Mouse (Mus musculus) R1 (cell line): ENCODE results near the gene Phlpp2.

ENCODE experiments used
- DNase-seq: peaks from one replicate; pipeline ENCODE4 v3.0.0-alpha.2; 2018; ENCODE audit warnings: low read depth, low spot score

Gene Phlpp2

DNA sequence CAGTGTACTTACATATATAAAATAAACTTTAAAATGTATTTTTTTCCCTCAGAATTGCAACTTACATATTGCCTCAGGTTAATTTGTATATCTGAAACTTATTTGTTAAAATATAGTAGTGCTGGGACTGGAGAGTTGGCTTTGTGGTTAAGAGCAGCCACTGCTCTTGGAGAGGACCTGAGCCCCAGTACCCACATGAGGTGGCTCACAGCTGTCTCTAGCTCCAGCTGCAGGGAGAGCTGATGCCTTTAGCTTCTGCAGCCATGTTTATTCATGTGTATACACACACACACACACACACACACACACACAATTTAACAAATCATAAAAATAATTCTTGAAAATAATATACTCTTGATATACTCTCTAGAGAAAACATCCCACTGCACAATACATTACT lies 34.0 kb downstream of the Phlpp2 start:
- no peak for DNase-seq

GRCm38 (mm10) chr8:109903909-109904469 lies 35.6 kb downstream of the Phlpp2 start:
- DNase-seq = no peak

GRCm38 (mm10) chr8:109904928-109905668 lies 36.8 kb downstream of the Phlpp2 start:
- DNase-seq = no peak

GRCm38 (mm10) chr8:109906907-109907306 lies 38.6 kb downstream of the Phlpp2 start:
- DNase-seq = no peak

DNA sequence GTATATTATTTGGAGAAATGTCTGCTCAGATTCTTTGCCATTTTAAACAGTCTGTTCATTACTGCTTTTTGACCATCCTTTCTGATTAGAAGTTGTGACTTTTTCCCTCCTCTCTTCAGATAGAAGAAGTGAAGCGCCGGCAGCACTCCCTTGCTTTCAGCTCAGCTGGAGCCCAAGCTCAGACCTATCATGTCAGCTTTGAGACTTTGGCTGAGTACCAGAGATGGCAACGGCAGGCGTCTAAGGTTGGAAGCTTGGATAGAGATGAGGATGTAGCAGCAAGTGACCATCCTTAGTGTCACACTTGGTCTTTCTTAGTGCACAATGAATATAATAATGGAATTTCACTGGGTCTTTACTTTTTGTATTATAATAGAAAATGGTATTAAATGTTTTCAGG lies 39.0 kb downstream of the Phlpp2 start:
- DNase-seq = no peak

DNA sequence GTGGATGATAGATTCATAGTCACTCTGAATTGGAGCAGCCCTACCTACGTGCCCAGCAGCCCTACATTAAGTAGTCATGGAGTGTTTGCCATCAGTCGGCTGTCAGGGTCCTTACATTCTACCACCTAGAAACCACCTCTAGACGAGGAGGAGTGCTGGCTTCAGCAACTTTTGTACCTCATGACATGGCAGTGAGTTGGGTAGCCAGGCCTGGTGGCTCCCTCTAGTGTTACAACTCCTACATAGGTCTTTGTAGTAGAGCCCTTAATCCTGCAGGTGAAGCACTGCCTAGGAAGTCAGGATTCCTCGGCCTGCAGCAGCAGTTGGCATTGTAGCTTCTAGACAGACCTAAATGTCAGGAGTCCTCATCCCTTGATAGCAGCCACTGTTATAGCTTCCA lies 48.9 kb downstream of the Phlpp2 start:
- peak; percentile 63 for DNase-seq

- DNase-seq = no peak
These were observed 52.4 kb downstream of the Phlpp2 start for GRCm38 (mm10) chr8:109920406-109921390.

DNA sequence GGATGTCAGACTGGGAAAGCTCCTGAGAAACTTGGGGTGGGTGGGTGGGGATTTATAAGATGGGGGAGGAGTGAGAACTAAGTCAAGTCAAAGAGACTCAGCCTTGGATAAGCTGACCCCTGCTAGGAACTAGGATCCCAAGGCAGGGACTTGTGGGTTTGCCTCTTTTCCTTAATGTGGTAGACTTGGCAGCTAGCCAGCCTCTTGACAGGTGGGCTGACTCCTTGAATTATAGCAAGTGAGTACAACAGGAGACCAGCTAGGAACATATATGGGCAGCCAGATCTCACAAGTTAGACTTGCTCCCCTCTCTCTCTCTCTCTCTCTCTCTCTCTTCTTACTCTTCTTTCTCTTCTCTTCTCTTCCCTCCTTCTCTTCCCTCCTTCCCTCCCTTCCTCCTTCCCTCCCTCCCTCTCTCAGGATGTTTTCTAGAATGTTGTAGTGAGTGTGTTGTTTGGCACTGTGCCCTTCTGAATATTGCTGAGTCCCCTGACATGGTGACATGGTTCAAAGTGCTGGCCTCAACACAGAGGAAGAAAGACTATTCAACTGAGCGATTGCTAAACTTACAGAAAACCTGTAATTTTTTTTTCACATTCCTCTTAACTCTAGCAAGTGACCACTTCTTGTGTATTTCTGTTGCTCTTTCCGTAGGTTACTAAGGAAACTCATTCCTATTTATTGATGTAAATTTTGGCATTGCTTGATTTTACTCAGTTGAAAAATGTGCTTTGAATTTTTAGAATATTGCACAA lies 73.4 kb downstream of the Phlpp2 start:
- DNase-seq = no peak

DNA sequence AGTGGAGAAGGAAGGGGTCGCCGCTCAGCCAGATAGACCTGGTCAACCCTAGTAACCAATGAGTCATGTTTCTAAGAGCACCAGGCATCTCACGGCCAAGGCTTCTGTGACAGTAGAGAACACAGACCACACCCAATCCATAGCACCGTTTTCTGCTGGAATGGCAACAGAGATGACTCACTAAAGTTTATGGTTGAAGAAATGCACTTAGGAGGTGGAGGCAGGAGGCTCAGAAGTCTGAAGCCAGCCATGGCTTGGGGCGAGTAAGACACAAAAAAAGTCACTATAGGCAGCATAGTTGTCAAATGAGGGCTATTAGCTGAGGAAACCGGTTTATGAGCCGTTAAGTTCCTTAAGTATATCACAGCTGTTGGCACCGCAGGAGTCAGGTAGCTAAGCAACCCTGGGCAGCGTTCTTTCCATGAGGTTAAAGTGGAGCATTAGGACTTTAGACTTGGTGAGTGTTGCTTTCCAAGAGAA lies 76.9 kb downstream of the Phlpp2 start:
- DNase-seq = no peak

GRCm38 (mm10) chr8:109945694-109946093 lies 77.4 kb downstream of the Phlpp2 start:
- DNase-seq = no peak

- no peak for DNase-seq
These were observed 77.9 kb downstream of the Phlpp2 start for GRCm38 (mm10) chr8:109946272-109946671.

DNA sequence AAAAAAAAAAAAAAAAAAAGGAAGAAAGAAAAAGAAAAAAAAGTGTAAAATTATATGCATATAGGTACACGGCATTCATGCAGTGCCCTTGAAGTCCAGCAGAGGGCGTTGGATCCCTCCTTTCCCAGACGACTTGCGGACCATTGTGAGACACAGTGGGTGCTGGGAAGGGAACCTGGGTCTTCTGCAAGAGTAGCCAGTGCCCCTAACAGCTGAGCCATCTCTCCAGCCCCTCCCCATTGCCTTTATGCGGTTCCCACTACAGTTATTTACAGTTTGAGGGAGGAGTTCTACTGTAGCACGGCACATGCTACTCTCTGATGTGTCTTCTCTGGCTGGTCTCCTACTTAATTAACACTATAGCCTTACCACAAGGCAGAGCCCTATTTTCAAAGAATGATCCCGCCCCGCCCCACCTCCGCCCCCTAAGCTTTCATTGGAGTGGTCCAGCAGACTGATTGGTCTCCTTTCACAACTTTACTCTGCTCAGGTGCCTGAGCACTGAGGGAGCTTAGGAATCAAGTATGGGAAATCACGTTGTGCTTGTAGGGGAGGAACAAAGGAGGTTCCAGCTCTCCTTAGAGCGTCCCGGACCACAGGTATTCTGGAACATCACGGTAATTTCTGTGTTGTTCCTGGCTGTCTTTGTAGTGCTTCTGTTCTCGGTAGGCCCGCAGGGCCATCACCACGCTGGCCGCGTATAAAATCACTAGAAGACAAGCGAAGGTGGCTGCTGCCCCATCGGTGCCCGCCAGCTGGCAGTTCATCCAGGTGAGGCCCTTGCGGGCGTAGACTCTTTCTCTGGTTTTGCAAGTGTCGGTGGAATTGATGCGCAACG lies 79.3 kb downstream of the Phlpp2 start:
- peak; percentile 62 for DNase-seq

GRCm38 (mm10) chr8:109948285-109948564 lies 79.9 kb downstream of the Phlpp2 start:
- DNase-seq = no peak

GRCm38 (mm10) chr8:109952171-109952570 lies 83.8 kb downstream of the Phlpp2 start:
- DNase-seq = no peak

DNA sequence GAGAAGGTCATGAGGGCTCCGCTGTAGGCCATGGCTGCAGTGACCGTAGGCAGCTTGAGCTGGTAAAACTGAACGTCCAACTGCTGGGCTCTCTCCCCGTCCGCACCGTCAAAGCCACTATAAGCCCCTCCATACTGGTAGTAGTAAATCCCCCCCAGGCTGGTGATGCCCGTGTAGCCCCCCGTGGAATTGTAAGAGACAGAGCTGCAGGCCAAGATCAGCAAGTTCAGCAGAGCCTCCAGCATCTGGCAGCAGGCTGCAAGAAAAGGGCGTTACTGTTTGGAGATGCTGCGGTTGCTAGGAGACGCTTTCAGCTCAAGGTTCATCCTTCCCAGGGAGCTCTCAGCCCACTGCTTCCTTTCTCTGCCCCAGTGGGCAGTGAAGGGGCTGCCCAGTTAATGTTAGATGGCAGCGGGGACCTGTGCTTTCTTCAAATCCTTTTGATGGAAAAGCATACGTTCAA lies 86.2 kb downstream of the Phlpp2 start:
- peak; percentile 63 for DNase-seq

- DNase-seq = peak; percentile 93
These were observed 89.1 kb downstream of the Phlpp2 start for GRCm38 (mm10) chr8:109957167-109958028.

DNA sequence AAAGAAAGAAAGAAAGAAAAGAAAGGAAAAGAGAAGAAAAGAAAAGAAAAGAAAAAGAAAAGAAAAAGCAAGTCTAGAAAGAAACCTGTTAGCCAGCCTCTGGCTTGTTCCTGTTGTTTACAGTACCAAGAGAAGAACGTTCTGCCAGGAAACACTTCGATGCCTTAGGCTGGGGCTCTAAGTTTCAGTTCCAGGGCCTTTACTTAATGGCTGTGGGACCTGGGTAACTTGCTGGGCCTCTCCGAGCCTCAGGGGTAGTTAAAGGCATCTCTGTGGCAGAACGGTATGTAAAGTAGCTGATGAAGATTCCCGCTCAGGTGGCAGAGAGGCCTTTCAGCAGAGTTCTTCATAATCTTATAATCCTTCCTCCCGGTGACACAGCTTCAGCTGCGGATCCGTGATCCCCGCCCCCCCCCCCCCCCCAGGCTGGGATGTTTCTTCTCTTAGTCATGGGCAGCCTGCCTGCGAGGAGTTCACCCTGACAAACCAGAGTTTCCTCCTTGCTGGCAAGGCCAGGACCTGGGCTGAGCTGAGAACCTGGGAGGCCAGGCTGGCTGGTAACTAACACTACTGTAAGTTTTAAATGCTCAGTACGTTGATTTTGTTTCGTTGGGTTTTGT lies 89.8 kb downstream of the Phlpp2 start:
- no peak for DNase-seq

GRCm38 (mm10) chr8:109959112-109959511 lies 90.8 kb downstream of the Phlpp2 start:
- no peak for DNase-seq

- DNase-seq = peak; percentile 73
These were observed 93.5 kb downstream of the Phlpp2 start, which contains the start of gene Marveld3 for GRCm38 (mm10) chr8:109961693-109962367. Gene Marveld3 (minus strand): TSS chr8:109962203.
